Mouse (Mus musculus): Measurements from ENCODE around the gene Gpc6. TPM values are rescaled to one million over a fixed set of nuclear protein-coding genes. Genes with fewer than 3 reads are reported as not detected.

Gpc6 gene
- polyA plus RNA-seq, 1 experiment from 2014 or later, result 4.4 TPM

DNA sequence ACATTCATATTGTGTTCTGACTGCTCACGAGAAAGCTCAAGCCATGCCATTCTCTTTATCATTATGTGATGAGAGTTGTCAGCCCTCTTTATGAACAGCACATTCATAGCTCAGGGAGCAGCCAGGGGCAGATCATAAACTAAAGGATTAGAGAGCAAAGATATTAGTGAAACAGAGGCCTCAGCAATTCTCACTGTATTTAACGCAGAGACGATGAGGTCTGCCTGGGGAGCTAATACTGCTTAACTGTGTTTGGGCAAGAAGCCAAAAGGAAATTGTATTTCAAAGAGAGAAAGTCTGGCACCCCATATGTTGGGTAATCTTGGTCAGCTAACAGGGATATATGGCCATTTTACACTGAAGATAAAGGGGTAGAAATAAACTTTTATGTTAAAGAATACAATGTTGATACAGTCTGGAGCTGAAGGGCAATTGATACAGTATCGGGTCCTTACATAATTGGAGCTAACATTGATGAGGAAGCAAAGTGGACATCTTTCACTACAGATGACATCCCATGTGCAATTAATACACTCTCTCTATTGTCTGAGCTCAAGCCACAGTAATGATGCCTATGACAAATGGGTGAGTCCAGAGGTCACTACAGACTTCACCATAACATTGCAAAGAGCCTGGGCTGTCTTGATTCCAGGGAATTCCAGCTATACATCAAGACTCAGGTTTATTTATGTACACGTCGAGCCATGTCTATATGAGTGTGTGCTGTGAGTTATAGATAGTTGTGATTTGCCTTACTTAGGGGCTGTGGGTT is 216.1 kb downstream of the Gpc6 start:
- ATAC-seq (ENCODE audit: low read depth), result no peak
- Histone ChIP-seq H3K9me3 (replicated peaks; ENCODE audit: control insufficient read depth, low read length) (no peaks in the 10 kb centered on the region), H3K27me3 (ENCODE audit: control insufficient read depth, insufficient read depth, low read depth, low read length) (no peaks in the 10 kb centered on the region), H3K9ac (ENCODE audit: low read depth, low read length) (no peak overlapping the region), H3K36me3 (ENCODE audit: control insufficient read depth, insufficient read depth) (no peaks in the 10 kb centered on the region), H3K27ac (ENCODE audit: low read length) (no peak overlapping the region), H3K4me1 (ENCODE audit: control insufficient read depth, low read depth, low read length) (no peaks in the 10 kb centered on the region), H3K4me2 (ENCODE audit: low read depth, low read length) (no peak overlapping the region), H3K4me3 (ENCODE audit: low read depth, low read length) (no peak overlapping the region)
- WGBS (ENCODE audit: insufficient replicate concordance), result 67% methylated on average over 6 of the region's 6 CpGs

DNA sequence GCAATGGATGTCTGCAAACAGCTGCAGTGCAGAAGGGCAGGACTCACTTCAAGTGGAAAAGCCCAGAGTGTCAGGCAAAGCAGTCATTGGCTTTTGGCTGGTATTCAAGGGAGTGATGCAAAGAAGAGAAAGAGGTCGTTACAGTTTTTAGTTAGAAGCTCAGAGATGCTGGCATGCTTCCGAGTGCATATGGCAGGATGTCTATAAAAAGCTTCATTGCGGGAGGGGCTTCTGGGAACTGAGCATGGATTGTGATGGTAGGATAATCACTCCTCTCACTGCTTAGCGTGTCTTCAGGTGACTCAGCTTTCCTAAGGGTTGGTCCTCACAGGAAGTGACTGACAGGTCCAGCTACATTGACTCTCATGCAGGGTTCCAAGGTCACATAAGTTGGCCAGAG is 221.0 kb downstream of the Gpc6 start:
- Histone ChIP-seq H3K4me3 (ENCODE audit: low read depth, low read length) (no peak overlapping the region), H3K4me1 (ENCODE audit: control insufficient read depth, low read depth, low read length) (no peaks in the 10 kb centered on the region), H3K9me3 (replicated peaks; ENCODE audit: control insufficient read depth, low read length) (no peaks in the 10 kb centered on the region), H3K9ac (ENCODE audit: low read depth, low read length) (no peak overlapping the region), H3K36me3 (ENCODE audit: control insufficient read depth, insufficient read depth) (no peaks in the 10 kb centered on the region), H3K27ac (ENCODE audit: low read length) (no peak overlapping the region), H3K4me2 (ENCODE audit: low read depth, low read length) (no peak overlapping the region), H3K27me3 (ENCODE audit: control insufficient read depth, insufficient read depth, low read depth, low read length) (no peaks in the 10 kb centered on the region)
- no peak for ATAC-seq (ENCODE audit: low read depth)
- WGBS (ENCODE audit: insufficient replicate concordance), result 50% methylated on average over 4 of the region's 4 CpGs

DNA sequence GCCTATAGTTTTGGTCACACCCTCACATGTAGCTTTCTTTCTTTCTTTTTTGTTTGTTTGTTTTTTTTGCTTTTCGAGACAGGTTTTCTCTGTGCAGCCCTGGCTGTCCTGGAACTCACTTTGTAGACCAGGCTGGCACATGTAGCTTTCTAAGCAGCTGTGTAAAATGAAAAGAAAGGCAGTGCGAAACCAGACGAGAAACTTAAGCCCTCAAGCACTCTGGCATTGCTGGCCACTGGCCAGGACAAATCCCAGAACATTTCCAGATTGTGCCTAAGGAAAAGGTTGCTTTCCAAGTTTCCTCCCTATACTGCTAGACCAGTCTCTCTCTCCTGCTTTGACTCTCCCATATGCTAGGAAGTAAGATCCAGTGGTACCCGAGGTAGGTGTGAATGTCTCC is 221.6 kb downstream of the Gpc6 start:
- Histone ChIP-seq H3K27me3 (ENCODE audit: control insufficient read depth, insufficient read depth, low read depth, low read length) (no peaks in the 10 kb centered on the region), H3K36me3 (ENCODE audit: control insufficient read depth, insufficient read depth) (no peaks in the 10 kb centered on the region), H3K9ac (ENCODE audit: low read depth, low read length) (no peak overlapping the region), H3K4me3 (ENCODE audit: low read depth, low read length) (no peak overlapping the region), H3K9me3 (replicated peaks; ENCODE audit: control insufficient read depth, low read length) (no peaks in the 10 kb centered on the region), H3K4me2 (ENCODE audit: low read depth, low read length) (no peak overlapping the region), H3K4me1 (ENCODE audit: control insufficient read depth, low read depth, low read length) (no peaks in the 10 kb centered on the region), H3K27ac (ENCODE audit: low read length) (no peak overlapping the region)
- WGBS (ENCODE audit: insufficient replicate concordance), result 66% methylated on average over 4 of the region's 4 CpGs
- ATAC-seq (ENCODE audit: low read depth), result no peak

DNA sequence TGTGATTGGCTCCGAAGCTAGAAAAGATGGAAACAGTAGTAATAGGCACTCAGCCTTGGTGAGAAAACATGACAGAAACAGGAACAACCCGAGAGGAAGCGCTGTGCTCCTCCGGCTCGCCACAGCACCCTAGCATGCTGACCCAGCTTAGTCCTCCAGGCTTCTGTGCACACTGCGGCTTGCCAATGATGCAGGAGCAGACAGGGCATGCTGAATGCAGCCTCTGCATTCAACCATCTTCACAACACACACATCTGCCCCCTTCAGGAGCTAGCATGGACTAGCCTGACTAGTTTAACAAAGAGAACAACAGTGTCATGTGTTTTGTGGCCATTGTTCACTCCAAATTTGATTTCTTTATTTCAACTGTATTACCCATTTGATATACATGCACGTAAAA is 226.5 kb downstream of the Gpc6 start:
- no peak overlapping the region for H3K4me3 ChIP-seq (ENCODE audit: low read depth, low read length)
- ATAC-seq (ENCODE audit: low read depth), result no peak
- no peak overlapping the region for H3K4me2 ChIP-seq (ENCODE audit: low read depth, low read length)
- H3K36me3 ChIP-seq (ENCODE audit: control insufficient read depth, insufficient read depth), result no peaks in the 10 kb centered on the region
- no peaks in the 10 kb centered on the region for H3K9me3 ChIP-seq (replicated peaks; ENCODE audit: control insufficient read depth, low read length)
- 69% methylated on average over 7 of the region's 7 CpGs for WGBS (ENCODE audit: insufficient replicate concordance)
- H3K4me1 ChIP-seq (ENCODE audit: control insufficient read depth, low read depth, low read length), result no peaks in the 10 kb centered on the region
- no peak overlapping the region for H3K9ac ChIP-seq (ENCODE audit: low read depth, low read length)
- H3K27me3 ChIP-seq (ENCODE audit: control insufficient read depth, insufficient read depth, low read depth, low read length), result no peaks in the 10 kb centered on the region
- no peak overlapping the region for H3K27ac ChIP-seq (ENCODE audit: low read length)

DNA sequence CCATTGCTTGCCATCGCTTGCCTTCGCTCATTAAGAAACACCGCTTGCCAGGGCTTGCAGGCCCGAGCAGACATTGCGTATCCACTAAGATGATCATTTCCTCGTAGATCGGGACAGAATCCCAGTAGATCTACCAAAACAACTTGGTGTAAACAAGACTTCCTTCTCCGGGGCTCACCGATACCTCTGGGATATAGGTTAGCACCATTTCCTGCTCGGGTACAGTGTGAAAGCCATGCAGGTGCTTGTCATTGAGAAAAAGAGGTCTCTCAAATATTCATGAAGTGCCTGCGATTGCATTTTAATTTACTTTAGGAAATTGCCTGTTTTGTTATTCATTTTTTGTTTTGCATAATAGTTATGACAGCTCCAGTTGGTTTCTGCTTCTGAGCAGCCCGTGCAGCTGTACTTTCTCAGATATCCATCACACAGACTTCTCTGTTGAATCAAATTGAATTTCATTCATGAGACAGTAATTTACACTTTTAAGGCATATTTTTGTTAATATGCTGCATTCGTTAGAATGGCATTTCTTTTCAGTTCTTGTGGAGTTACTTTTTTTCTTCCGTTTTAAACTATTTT is 230.9 kb downstream of the Gpc6 start:
- Histone ChIP-seq H3K4me2 (ENCODE audit: low read depth, low read length) (no peak overlapping the region), H3K27ac (ENCODE audit: low read length) (no peak overlapping the region), H3K4me3 (ENCODE audit: low read depth, low read length) (no peak overlapping the region), H3K9me3 (replicated peaks; ENCODE audit: control insufficient read depth, low read length) (no peaks in the 10 kb centered on the region), H3K27me3 (ENCODE audit: control insufficient read depth, insufficient read depth, low read depth, low read length) (no peaks in the 10 kb centered on the region), H3K4me1 (ENCODE audit: control insufficient read depth, low read depth, low read length) (no peaks in the 10 kb centered on the region), H3K9ac (ENCODE audit: low read depth, low read length) (no peak overlapping the region), H3K36me3 (ENCODE audit: control insufficient read depth, insufficient read depth) (no peaks in the 10 kb centered on the region)
- no peak for ATAC-seq (ENCODE audit: low read depth)
- 70% methylated on average over 14 of the region's 14 CpGs for WGBS (ENCODE audit: insufficient replicate concordance)

DNA sequence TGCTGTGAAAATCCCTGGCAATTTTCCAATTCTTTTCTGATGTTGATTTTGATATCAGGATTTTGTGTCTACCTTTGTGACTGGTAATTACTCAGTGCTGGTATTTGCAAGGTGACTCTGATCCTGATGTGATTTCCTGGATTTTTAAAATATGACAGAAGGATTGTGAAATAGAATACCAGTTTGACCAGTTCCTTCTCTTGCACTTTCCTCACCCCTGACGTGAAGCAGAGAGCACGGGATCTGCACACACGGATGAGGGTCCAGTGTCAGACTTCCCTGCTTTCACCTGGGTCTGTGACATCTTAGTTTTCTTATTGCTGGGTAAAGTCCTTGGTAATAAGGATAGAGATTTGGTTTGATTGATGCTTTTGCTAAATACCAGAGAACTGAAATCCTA is 232.3 kb downstream of the Gpc6 start:
- H3K27ac ChIP-seq (ENCODE audit: low read length), result no peak overlapping the region
- H3K4me2 ChIP-seq (ENCODE audit: low read depth, low read length), result no peak overlapping the region
- H3K27me3 ChIP-seq (ENCODE audit: control insufficient read depth, insufficient read depth, low read depth, low read length), result no peaks in the 10 kb centered on the region
- H3K9me3 ChIP-seq (replicated peaks; ENCODE audit: control insufficient read depth, low read length), result no peaks in the 10 kb centered on the region
- H3K36me3 ChIP-seq (ENCODE audit: control insufficient read depth, insufficient read depth), result no peaks in the 10 kb centered on the region
- no peaks in the 10 kb centered on the region for H3K4me1 ChIP-seq (ENCODE audit: control insufficient read depth, low read depth, low read length)
- 79% methylated on average over 3 of the region's 3 CpGs for WGBS (ENCODE audit: insufficient replicate concordance)
- H3K9ac ChIP-seq (ENCODE audit: low read depth, low read length), result no peak overlapping the region
- ATAC-seq (ENCODE audit: low read depth), result no peak
- no peak overlapping the region for H3K4me3 ChIP-seq (ENCODE audit: low read depth, low read length)

DNA sequence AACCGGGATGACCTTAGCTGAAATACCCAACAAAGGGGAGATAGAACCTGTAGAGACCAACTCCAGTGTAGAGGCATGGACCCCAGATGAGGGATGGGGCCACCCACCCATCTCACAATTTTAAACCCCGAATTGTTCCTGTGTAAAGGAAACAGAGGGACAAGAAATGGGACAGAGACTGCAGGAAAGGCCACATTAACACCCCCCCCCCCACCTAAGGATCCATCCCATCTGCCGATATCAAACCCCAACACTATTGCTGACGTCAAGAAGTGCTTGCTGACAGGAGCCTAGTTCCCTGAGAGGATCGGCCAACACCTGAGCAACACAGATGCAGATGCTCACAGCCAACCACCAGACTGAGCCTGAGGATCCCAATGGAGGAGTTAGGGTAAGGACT is 241.2 kb downstream of the Gpc6 start:
- H3K9me3 ChIP-seq (replicated peaks; ENCODE audit: control insufficient read depth, low read length), result no peaks in the 10 kb centered on the region
- no peak for ATAC-seq (ENCODE audit: low read depth)
- no peak overlapping the region for H3K27ac ChIP-seq (ENCODE audit: low read length)
- H3K36me3 ChIP-seq (ENCODE audit: control insufficient read depth, insufficient read depth), result no peaks in the 10 kb centered on the region
- H3K4me2 ChIP-seq (ENCODE audit: low read depth, low read length), result no peak overlapping the region
- H3K27me3 ChIP-seq (ENCODE audit: control insufficient read depth, insufficient read depth, low read depth, low read length), result no peaks in the 10 kb centered on the region
- 66% methylated on average over 5 of the region's 5 CpGs for WGBS (ENCODE audit: insufficient replicate concordance)
- H3K4me3 ChIP-seq (ENCODE audit: low read depth, low read length), result no peak overlapping the region
- no peaks in the 10 kb centered on the region for H3K4me1 ChIP-seq (ENCODE audit: control insufficient read depth, low read depth, low read length)
- no peak overlapping the region for H3K9ac ChIP-seq (ENCODE audit: low read depth, low read length)

DNA sequence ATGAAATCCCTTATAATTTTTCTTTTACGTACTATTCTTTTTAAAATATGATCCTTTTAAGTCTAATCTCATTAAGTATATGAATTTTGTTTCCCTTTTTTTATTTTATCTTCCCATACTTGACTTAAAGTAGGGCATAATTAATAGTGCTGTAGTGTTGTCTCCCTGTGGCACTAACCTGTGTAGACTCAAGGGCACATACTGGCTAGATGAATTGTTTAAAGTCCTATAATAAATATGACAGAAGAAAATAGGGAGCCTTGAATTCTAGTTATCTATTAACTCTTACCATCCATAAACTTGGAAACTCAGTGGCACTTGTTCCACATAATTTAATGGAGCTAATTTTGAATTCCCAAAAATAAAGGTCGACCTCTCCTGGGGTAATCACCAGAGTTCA is 268.2 kb downstream of the Gpc6 start:
- Histone ChIP-seq H3K9me3 (replicated peaks; ENCODE audit: control insufficient read depth, low read length) (no peaks in the 10 kb centered on the region), H3K9ac (ENCODE audit: low read depth, low read length) (no peak overlapping the region), H3K27me3 (ENCODE audit: control insufficient read depth, insufficient read depth, low read depth, low read length) (no peaks in the 10 kb centered on the region), H3K27ac (ENCODE audit: low read length) (no peak overlapping the region), H3K4me2 (ENCODE audit: low read depth, low read length) (no peak overlapping the region), H3K4me1 (ENCODE audit: control insufficient read depth, low read depth, low read length) (no peaks in the 10 kb centered on the region), H3K36me3 (ENCODE audit: control insufficient read depth, insufficient read depth) (no peaks in the 10 kb centered on the region), H3K4me3 (ENCODE audit: low read depth, low read length) (no peak overlapping the region)
- WGBS (ENCODE audit: insufficient replicate concordance), result 59% methylated on average over 2 of the region's 2 CpGs
- ATAC-seq (ENCODE audit: low read depth), result no peak

DNA sequence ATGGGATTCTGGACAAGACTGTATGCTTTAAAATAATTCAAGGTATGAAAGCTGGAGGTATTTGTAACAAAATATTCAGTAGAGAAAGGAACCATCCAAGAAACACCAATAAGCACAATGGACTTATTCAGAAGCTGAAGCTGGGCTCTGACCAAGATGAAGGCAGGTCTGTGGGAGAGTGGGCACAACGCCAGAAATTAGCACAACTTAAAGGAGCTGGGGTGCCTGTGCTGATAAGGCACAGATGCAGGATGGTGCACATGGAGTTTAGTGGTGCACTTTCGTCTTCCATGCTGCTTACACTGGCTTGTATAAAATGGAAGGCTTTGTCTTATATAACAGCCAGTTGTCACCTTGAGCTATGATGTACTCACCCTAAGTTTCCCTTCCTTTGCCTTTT is 276.9 kb downstream of the Gpc6 start:
- H3K4me1 ChIP-seq (ENCODE audit: control insufficient read depth, low read depth, low read length), result no peaks in the 10 kb centered on the region
- no peak for ATAC-seq (ENCODE audit: low read depth)
- H3K27me3 ChIP-seq (ENCODE audit: control insufficient read depth, insufficient read depth, low read depth, low read length), result no peaks in the 10 kb centered on the region
- H3K9me3 ChIP-seq (replicated peaks; ENCODE audit: control insufficient read depth, low read length), result no peaks in the 10 kb centered on the region
- 60% methylated on average over 2 of the region's 2 CpGs for WGBS (ENCODE audit: insufficient replicate concordance)
- H3K4me2 ChIP-seq (ENCODE audit: low read depth, low read length), result no peak overlapping the region
- no peak overlapping the region for H3K4me3 ChIP-seq (ENCODE audit: low read depth, low read length)
- no peak overlapping the region for H3K27ac ChIP-seq (ENCODE audit: low read length)
- no peaks in the 10 kb centered on the region for H3K36me3 ChIP-seq (ENCODE audit: control insufficient read depth, insufficient read depth)
- no peak overlapping the region for H3K9ac ChIP-seq (ENCODE audit: low read depth, low read length)

Data from liver, embryonic 16.5 days (tissue).